Mouse (Mus musculus): Measurements from ENCODE around the gene Nup93.

Nup93 gene

GRCm38 (mm10) chr8:94266344-94267191, 52.2 kb downstream of the Nup93 start:
- DNase-seq (ENCODE audit: low read depth, low spot score): peak; percentile 69

GRCm38 (mm10) chr8:94268359-94268890, 54.1 kb downstream of the Nup93 start:
- DNase-seq (ENCODE audit: low read depth, low spot score): no peak

- DNase-seq (ENCODE audit: low read depth, low spot score): no peak
These were observed 55.9 kb downstream of the Nup93 start for GRCm38 (mm10) chr8:94270309-94270708.

- DNase-seq (ENCODE audit: low read depth, low spot score): no peak
These were observed 56.7 kb downstream of the Nup93 start for GRCm38 (mm10) chr8:94271102-94271501.

- no peak for DNase-seq (ENCODE audit: low read depth, low spot score)
These were observed 58.2 kb downstream of the Nup93 start for GRCm38 (mm10) chr8:94272612-94273011.

- no peak for DNase-seq (ENCODE audit: low read depth, low spot score)
These were observed 59.0 kb downstream of the Nup93 start for GRCm38 (mm10) chr8:94273289-94273850.

- DNase-seq (ENCODE audit: low read depth, low spot score): no peak
These were observed 59.7 kb downstream of the Nup93 start for GRCm38 (mm10) chr8:94274030-94274429.

- DNase-seq (ENCODE audit: low read depth, low spot score): no peak
These were observed 63.9 kb downstream of the Nup93 start for GRCm38 (mm10) chr8:94278295-94278694.

- no peak for DNase-seq (ENCODE audit: low read depth, low spot score)
These were observed 65.7 kb downstream of the Nup93 start for GRCm38 (mm10) chr8:94280001-94280613.

GRCm38 (mm10) chr8:94282453-94282985, 68.2 kb downstream of the Nup93 start:
- DNase-seq (ENCODE audit: low read depth, low spot score): no peak

GRCm38 (mm10) chr8:94284204-94284603, 69.8 kb downstream of the Nup93 start:
- no peak for DNase-seq (ENCODE audit: low read depth, low spot score)

GRCm38 (mm10) chr8:94290606-94291005, 76.2 kb downstream of the Nup93 start:
- no peak for DNase-seq (ENCODE audit: low read depth, low spot score)

- DNase-seq (ENCODE audit: low read depth, low spot score): no peak
These were observed 77.7 kb downstream of the Nup93 start for GRCm38 (mm10) chr8:94292072-94292471.

- DNase-seq (ENCODE audit: low read depth, low spot score): no peak
These were observed 78.3 kb downstream of the Nup93 start for GRCm38 (mm10) chr8:94292626-94293025.

GRCm38 (mm10) chr8:94295687-94296086, 81.3 kb downstream of the Nup93 start:
- peak; percentile 44 for DNase-seq (ENCODE audit: low read depth, low spot score)

GRCm38 (mm10) chr8:94296312-94296991, 82.1 kb downstream of the Nup93 start:
- no peak for DNase-seq (ENCODE audit: low read depth, low spot score)

- DNase-seq (ENCODE audit: low read depth, low spot score): no peak
These were observed 82.7 kb downstream of the Nup93 start for GRCm38 (mm10) chr8:94297101-94297500.

GRCm38 (mm10) chr8:94300809-94301208, 86.4 kb downstream of the Nup93 start:
- DNase-seq (ENCODE audit: low read depth, low spot score): no peak

GRCm38 (mm10) chr8:94304412-94304811, 90.0 kb downstream of the Nup93 start:
- DNase-seq (ENCODE audit: low read depth, low spot score): no peak

- no peak for DNase-seq (ENCODE audit: low read depth, low spot score)
These were observed 92.7 kb downstream of the Nup93 start for GRCm38 (mm10) chr8:94306989-94307513.

GRCm38 (mm10) chr8:94307652-94308051, 93.3 kb downstream of the Nup93 start:
- DNase-seq (ENCODE audit: low read depth, low spot score): no peak

Data from telencephalon, adult 2 months (tissue).